Mouse (Mus musculus): ENCODE data around the gene 1810037I17Rik.

GRCm38 (mm10) chr3:122887505-122888301, 36.3 kb upstream of the 1810037I17Rik start:
- TF ChIP-seq CTCF (conservative IDR thresholded peaks at IDR 0.05; ENCODE audit: low read length) (no peak), POU5F1 (IDR thresholded peaks at IDR 0.05; ENCODE audit: borderline replicate concordance, low read length) (no peak)

Data from E14TG2a.4 (cell line).